Mouse (Mus musculus): ENCODE measurements at regions not wholly inside any gene's neighbourhood (a gene's known extent, or its start where the extent isn't known, plus 50 kb on each side); places are given as distances from the start of the nearest gene placed in this dataset.

DNA sequence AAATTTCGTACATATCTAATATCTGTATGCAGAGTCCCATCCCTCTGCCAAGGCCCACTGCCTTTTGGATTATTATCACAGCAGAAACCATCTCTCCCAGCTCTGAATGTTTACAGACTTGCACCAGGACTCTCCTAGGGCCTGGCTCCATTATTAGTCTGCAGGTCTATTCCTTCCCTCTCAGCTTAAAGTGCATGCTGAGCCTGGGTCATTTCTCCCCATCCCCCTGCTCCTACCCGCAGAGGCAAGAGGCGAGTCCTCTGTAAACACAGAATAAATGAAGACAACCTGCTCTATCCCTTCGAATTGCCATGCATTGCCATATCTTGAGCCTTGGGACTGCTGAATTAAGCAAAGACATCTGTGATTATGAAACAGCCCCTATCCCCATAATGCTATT, 362.6 kb upstream of the Cdh11 start:
- 45% methylated on average over 4 of the region's 4 CpGs for WGBS
- Histone ChIP-seq H3K4me1 (ENCODE audit: control insufficient read depth, insufficient read depth, low read length) (no peaks in the 10 kb centered on the region), H3K27ac (replicated peaks; ENCODE audit: insufficient read depth, low read depth, low read length) (no peak overlapping the region), H3K9ac (ENCODE audit: low read depth, low read length) (no peak overlapping the region), H3K36me3 (ENCODE audit: control insufficient read depth, insufficient read depth, low read length) (no peaks in the 10 kb centered on the region), H3K4me3 (ENCODE audit: insufficient read depth, low read depth, low read length) (no peak overlapping the region), H3K27me3 (ENCODE audit: control insufficient read depth, insufficient read depth, low read length) (no peaks in the 10 kb centered on the region), H3K79me2 (ENCODE audit: control insufficient read depth, insufficient read depth, low read length) (no peaks in the 10 kb centered on the region)
- no peak for DNase-seq (ENCODE audit: extremely low read depth, low read depth, low spot score)
- TF ChIP-seq POLR2A (IDR thresholded peaks at IDR 0.05; ENCODE audit: extremely low read depth, insufficient read depth, low read length): no peak
- TF ChIP-seq CTCF (IDR thresholded peaks at IDR 0.05; ENCODE audit: low read depth, low read length): no peak

DNA sequence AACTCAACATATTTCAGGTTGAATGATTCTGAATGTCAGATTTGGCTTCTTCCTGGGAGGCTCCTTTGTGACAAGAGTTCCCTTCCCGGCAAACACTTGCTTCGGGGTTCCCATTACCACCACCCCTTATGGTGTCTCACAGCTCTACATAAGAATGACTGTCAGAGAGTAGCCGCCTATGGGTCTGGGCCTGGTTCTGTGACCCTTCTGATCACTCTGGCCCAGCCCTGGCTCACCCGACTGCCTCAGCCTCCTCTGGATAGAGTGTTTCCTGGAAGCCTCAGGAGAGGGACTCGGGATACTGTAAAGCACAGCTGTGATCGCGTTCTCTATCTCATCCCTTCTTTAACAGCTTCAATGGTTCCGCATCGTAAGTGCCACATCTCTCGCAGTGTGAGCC, 363.0 kb upstream of the Cdh11 start:
- TF ChIP-seq CTCF (IDR thresholded peaks at IDR 0.05; ENCODE audit: low read depth, low read length) (no peak), POLR2A (IDR thresholded peaks at IDR 0.05; ENCODE audit: extremely low read depth, insufficient read depth, low read length) (no peak)
- 78% methylated on average over 10 of the region's 10 CpGs for WGBS
- Histone ChIP-seq H3K4me1 (ENCODE audit: control insufficient read depth, insufficient read depth, low read length) (no peaks in the 10 kb centered on the region), H3K9ac (ENCODE audit: low read depth, low read length) (no peak overlapping the region), H3K27ac (replicated peaks; ENCODE audit: insufficient read depth, low read depth, low read length) (no peak overlapping the region), H3K36me3 (ENCODE audit: control insufficient read depth, insufficient read depth, low read length) (no peaks in the 10 kb centered on the region), H3K79me2 (ENCODE audit: control insufficient read depth, insufficient read depth, low read length) (no peaks in the 10 kb centered on the region), H3K4me3 (ENCODE audit: insufficient read depth, low read depth, low read length) (no peak overlapping the region), H3K27me3 (ENCODE audit: control insufficient read depth, insufficient read depth, low read length) (no peaks in the 10 kb centered on the region)
- DNase-seq (ENCODE audit: extremely low read depth, low read depth, low spot score): no peak

DNA sequence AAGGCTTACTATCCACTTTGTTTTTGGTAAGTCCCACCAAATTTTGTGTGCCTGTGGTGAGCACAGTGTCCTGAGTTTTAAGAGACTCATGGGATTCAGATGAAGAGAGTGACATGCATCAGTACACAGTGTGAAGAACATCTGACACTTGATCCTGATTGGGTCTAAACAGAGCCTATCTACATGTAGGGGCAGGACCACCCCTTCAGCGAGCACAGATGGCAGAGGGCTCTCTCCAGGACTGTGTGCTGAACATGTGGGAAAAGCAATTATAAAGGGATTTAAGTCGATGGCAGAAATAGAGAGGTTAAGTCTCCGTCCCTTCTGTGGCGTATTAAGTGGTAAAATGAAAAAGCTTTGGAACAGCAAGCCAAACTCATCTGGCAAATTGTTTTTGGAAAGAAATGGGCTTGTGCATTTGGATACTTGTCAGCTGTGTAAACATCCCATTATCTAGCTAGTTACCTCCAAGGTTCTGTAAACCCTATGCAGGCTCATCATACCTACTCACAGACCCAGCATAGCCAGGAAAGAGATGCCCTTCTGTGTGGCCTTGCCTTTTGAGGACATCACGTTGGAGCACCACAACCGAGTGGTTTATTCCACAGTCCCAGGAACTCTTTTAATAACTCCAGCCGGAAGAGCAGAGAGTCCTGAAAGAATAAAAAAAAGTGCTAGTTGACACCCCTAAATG, 381.3 kb upstream of the Cdh11 start:
- WGBS: 78% methylated on average over 7 of the region's 7 CpGs
- TF ChIP-seq POLR2A (IDR thresholded peaks at IDR 0.05; ENCODE audit: extremely low read depth, insufficient read depth, low read length) (no peak), CTCF (IDR thresholded peaks at IDR 0.05; ENCODE audit: low read depth, low read length) (no peak)
- Histone ChIP-seq H3K9ac (ENCODE audit: low read depth, low read length) (no peak overlapping the region), H3K36me3 (ENCODE audit: control insufficient read depth, insufficient read depth, low read length) (no peaks in the 10 kb centered on the region), H3K79me2 (ENCODE audit: control insufficient read depth, insufficient read depth, low read length) (no peaks in the 10 kb centered on the region), H3K27me3 (ENCODE audit: control insufficient read depth, insufficient read depth, low read length) (no peaks in the 10 kb centered on the region), H3K4me3 (ENCODE audit: insufficient read depth, low read depth, low read length) (no peak overlapping the region), H3K4me1 (ENCODE audit: control insufficient read depth, insufficient read depth, low read length) (no peaks in the 10 kb centered on the region), H3K27ac (replicated peaks; ENCODE audit: insufficient read depth, low read depth, low read length) (no peak overlapping the region)
- no peak for DNase-seq (ENCODE audit: extremely low read depth, low read depth, low spot score)

DNA sequence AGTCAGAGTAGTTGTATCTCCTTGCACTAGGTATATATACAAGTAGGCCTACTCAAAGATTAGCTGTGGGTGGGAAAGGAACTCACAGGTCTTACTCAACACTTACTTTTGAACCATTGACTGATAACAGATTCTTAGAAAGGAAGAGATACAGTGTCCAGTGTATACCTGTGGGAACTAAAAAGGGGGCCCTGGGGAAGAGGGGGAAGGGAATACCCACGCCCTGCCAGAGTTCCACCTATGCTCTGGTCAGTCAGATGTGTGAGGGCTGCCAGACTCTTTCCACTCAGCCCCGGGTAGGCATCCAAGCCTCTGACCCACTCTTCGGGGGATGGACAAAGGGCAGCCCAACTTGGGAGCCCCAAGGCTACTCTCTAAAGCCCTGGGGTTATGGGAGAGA, 387.9 kb upstream of the Cdh11 start:
- WGBS: 67% methylated on average over 3 of the region's 3 CpGs

DNA sequence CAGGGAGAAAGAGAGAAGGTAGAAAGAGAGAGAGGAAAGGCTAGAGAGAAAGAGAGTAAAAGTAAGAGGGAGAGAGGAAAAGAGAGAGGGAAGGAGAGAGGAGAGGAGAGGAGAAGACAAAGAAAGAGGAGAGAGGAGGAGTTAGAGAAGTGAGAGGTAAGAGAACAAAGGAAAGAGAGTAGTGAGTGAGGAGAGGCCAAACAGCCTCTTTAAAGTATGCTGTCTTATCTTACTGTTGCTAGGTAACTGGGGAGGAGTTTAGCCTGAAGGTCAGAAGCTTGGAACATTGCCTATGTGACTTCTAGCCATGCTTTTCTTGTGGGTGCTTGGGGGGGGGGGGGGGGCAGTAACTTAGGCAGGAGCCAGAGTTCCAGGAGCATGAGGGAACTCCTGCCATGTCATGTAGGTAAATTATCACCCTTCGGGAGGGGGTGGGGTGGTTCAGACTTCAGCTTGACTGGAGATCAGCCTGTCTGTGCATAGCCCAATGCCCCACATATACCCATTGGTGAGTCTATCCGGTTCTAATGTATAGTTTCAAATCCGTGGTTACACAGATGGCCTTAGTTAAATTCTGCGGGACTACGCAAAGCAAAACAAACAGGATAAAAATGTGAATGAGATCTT, 388.5 kb upstream of the Cdh11 start:
- Histone ChIP-seq H3K4me1 (ENCODE audit: control insufficient read depth, insufficient read depth, low read length) (no peaks in the 10 kb centered on the region), H3K9ac (ENCODE audit: low read depth, low read length) (no peak overlapping the region), H3K79me2 (ENCODE audit: control insufficient read depth, insufficient read depth, low read length) (no peaks in the 10 kb centered on the region), H3K27me3 (ENCODE audit: control insufficient read depth, insufficient read depth, low read length) (no peaks in the 10 kb centered on the region), H3K4me3 (ENCODE audit: insufficient read depth, low read depth, low read length) (no peak overlapping the region), H3K27ac (replicated peaks; ENCODE audit: insufficient read depth, low read depth, low read length) (no peak overlapping the region), H3K36me3 (ENCODE audit: control insufficient read depth, insufficient read depth, low read length) (no peaks in the 10 kb centered on the region)
- TF ChIP-seq CTCF (IDR thresholded peaks at IDR 0.05; ENCODE audit: low read depth, low read length): no peak
- TF ChIP-seq POLR2A (IDR thresholded peaks at IDR 0.05; ENCODE audit: extremely low read depth, insufficient read depth, low read length): no peak
- 72% methylated on average over 5 of the region's 5 CpGs for WGBS
- no peak for DNase-seq (ENCODE audit: extremely low read depth, low read depth, low spot score)

More for the DNA sequence above, 387.9 kb upstream of the Cdh11 start:
- H3K79me2 ChIP-seq (ENCODE audit: control insufficient read depth, insufficient read depth, low read length): no peaks in the 10 kb centered on the region
- H3K27me3 ChIP-seq (ENCODE audit: control insufficient read depth, insufficient read depth, low read length): no peaks in the 10 kb centered on the region
- H3K4me3 ChIP-seq (ENCODE audit: insufficient read depth, low read depth, low read length): no peak overlapping the region
- no peaks in the 10 kb centered on the region for H3K4me1 ChIP-seq (ENCODE audit: control insufficient read depth, insufficient read depth, low read length)
- no peak overlapping the region for H3K27ac ChIP-seq (replicated peaks; ENCODE audit: insufficient read depth, low read depth, low read length)
- TF ChIP-seq CTCF (IDR thresholded peaks at IDR 0.05; ENCODE audit: low read depth, low read length) (no peak), POLR2A (IDR thresholded peaks at IDR 0.05; ENCODE audit: extremely low read depth, insufficient read depth, low read length) (no peak)
- H3K36me3 ChIP-seq (ENCODE audit: control insufficient read depth, insufficient read depth, low read length): no peaks in the 10 kb centered on the region
- DNase-seq (ENCODE audit: extremely low read depth, low read depth, low spot score): no peak
- H3K9ac ChIP-seq (ENCODE audit: low read depth, low read length): no peak overlapping the region

DNA sequence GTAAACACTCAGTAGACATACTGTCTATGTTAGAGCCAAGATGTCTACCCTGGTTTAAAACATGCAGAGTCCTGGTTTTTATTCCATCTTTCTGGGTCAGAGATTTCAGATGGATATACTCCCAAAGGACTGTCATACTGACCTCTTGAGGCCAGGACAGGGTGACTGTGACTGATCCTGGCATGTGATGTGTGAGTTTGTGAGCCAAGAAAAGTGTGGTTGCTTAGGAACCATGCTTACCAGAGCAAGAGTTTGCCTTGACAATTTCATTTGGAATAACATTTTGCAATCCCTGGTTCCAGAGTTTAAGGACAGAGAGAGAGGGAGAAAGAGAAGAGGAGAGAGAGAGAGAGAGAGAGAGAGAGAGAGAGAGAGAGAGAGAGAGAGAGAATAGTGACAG, 395.2 kb upstream of the Cdh11 start:
- Histone ChIP-seq H3K4me1 (ENCODE audit: control insufficient read depth, insufficient read depth, low read length) (no peaks in the 10 kb centered on the region), H3K9ac (ENCODE audit: low read depth, low read length) (no peak overlapping the region), H3K4me3 (ENCODE audit: insufficient read depth, low read depth, low read length) (no peak overlapping the region), H3K36me3 (ENCODE audit: control insufficient read depth, insufficient read depth, low read length) (no peaks in the 10 kb centered on the region), H3K27ac (replicated peaks; ENCODE audit: insufficient read depth, low read depth, low read length) (no peak overlapping the region), H3K27me3 (ENCODE audit: control insufficient read depth, insufficient read depth, low read length) (no peaks in the 10 kb centered on the region), H3K79me2 (ENCODE audit: control insufficient read depth, insufficient read depth, low read length) (no peaks in the 10 kb centered on the region)
- DNase-seq (ENCODE audit: extremely low read depth, low read depth, low spot score): peak; percentile 95
- TF ChIP-seq POLR2A (IDR thresholded peaks at IDR 0.05; ENCODE audit: extremely low read depth, insufficient read depth, low read length) (no peak), CTCF (IDR thresholded peaks at IDR 0.05; ENCODE audit: low read depth, low read length) (no peak)
